Mouse (Mus musculus) c-Kit-positive CD71-negative TER-119-negative erythroid progenitor cells, embryonic 14.5 days (primary cell): Measurements from ENCODE around the gene Spata5.

Experiments used
- DNase-seq: peaks from one replicate; pipeline ENCODE4 v3.0.0-alpha.2; 2013; ENCODE audit warnings: low read depth

Spata5 gene

GRCm38 (mm10) chr3:37419458-37419991, at the start of gene Spata5:
TSS of gene Spata5 (plus strand) at chr3:37419896.
- DNase-seq: peak; percentile 99

- no peak for DNase-seq
Measured at GRCm38 (mm10) chr3:37370407-37370806, 49.3 kb upstream of the Spata5 start.

- no peak for DNase-seq
Measured at GRCm38 (mm10) chr3:37373712-37374111, 46.0 kb upstream of the Spata5 start.

GRCm38 (mm10) chr3:37377926-37378325, 41.8 kb upstream of the Spata5 start:
- DNase-seq: no peak

GRCm38 (mm10) chr3:37378412-37378811, 41.3 kb upstream of the Spata5 start:
- DNase-seq: no peak

- DNase-seq: no peak
Measured at GRCm38 (mm10) chr3:37379201-37379600, 40.5 kb upstream of the Spata5 start.

- DNase-seq: no peak
Measured at GRCm38 (mm10) chr3:37379930-37380881, 39.5 kb upstream of the Spata5 start.

- no peak for DNase-seq
Measured at GRCm38 (mm10) chr3:37381457-37381856, 38.2 kb upstream of the Spata5 start.

GRCm38 (mm10) chr3:37383096-37383765, 36.5 kb upstream of the Spata5 start:
- no peak for DNase-seq

GRCm38 (mm10) chr3:37387310-37387709, 32.4 kb upstream of the Spata5 start:
- no peak for DNase-seq

- no peak for DNase-seq
Measured at GRCm38 (mm10) chr3:37396930-37397608, 22.6 kb upstream of the Spata5 start.

GRCm38 (mm10) chr3:37397646-37398045, 22.1 kb upstream of the Spata5 start:
- DNase-seq: no peak

GRCm38 (mm10) chr3:37398661-37399395, 20.9 kb upstream of the Spata5 start:
- no peak for DNase-seq

GRCm38 (mm10) chr3:37401729-37402610, 17.7 kb upstream of the Spata5 start:
- DNase-seq: no peak

GRCm38 (mm10) chr3:37407598-37407997, 12.1 kb upstream of the Spata5 start:
- no peak for DNase-seq

- DNase-seq: no peak
Measured at GRCm38 (mm10) chr3:37413446-37413845, 6.2 kb upstream of the Spata5 start.

- DNase-seq: peak; percentile 63
Measured at GRCm38 (mm10) chr3:37414413-37414960, 5.2 kb upstream of the Spata5 start.

- DNase-seq: no peak
Measured at GRCm38 (mm10) chr3:37418341-37418740, 1.4 kb upstream of the Spata5 start.

GRCm38 (mm10) chr3:37418961-37419457, 687 bp upstream of the Spata5 start:
- no peak for DNase-seq

GRCm38 (mm10) chr3:37420072-37420471, 376 bp downstream of the Spata5 start, which contains the start of gene Nudt6:
TSS of gene Nudt6 (minus strand) at chr3:37420211.
- DNase-seq: peak; percentile 83
